Mouse (Mus musculus): ENCODE results near the gene Rin2.
"Not testable (repeated sequence)": the region's sequence is repeated elsewhere in the genome, so short reads cannot be mapped to it uniquely, and the experiment has no call there.

- peak; percentile 55 for TF ChIP-seq CTCF (IDR thresholded peaks at IDR 0.05)
- TF ChIP-seq EP300 (IDR thresholded peaks at IDR 0.05) = not testable (repeated sequence)
Observed at GRCm38 (mm10) chr2:145905884-145906283, 230.9 kb downstream of the Rin2 start.

All from lung, postnatal 0 days (tissue).